Mouse (Mus musculus): Measurements from ENCODE around the gene Stxbp3. TPM values are rescaled to one million over a fixed set of nuclear protein-coding genes. Genes with fewer than 3 reads are reported as not detected.

The Stxbp3 gene
- total RNA-seq, 2 experiments from 2014 or later: 25.1 to 27.8 TPM

- no peak overlapping the region for H3K27ac ChIP-seq
These were observed 52.4 kb downstream of the Stxbp3 start for GRCm38 (mm10) chr3:108787754-108788454.

GRCm38 (mm10) chr3:108786520-108786919 lies 53.8 kb downstream of the Stxbp3 start:
- DNase-seq (ENCODE audit: low spot score in 2 of 2): no peak
- Histone ChIP-seq H3K4me3 (no peak overlapping the region), H3K27ac (no peak overlapping the region)
- no peak for TF ChIP-seq CTCF (conservative IDR thresholded peaks at IDR 0.05)

More at GRCm38 (mm10) chr3:108787754-108788454, 52.4 kb downstream of the Stxbp3 start:
- no peak for DNase-seq (ENCODE audit: low spot score in 2 of 2)
- no peak overlapping the region for H3K4me3 ChIP-seq
- TF ChIP-seq CTCF (conservative IDR thresholded peaks at IDR 0.05): no peak

GRCm38 (mm10) chr3:108782364-108782895 lies 57.9 kb downstream of the Stxbp3 start:
- DNase-seq (ENCODE audit: low spot score in 2 of 2): no peak
- Histone ChIP-seq H3K27ac (peak overlapping the region; percentile 91; the same call in 1 of the 2 replicates), H3K4me3 (no peak overlapping the region)
- TF ChIP-seq CTCF (conservative IDR thresholded peaks at IDR 0.05): no peak

GRCm38 (mm10) chr3:108781884-108782270 lies 58.4 kb downstream of the Stxbp3 start:
- TF ChIP-seq CTCF (conservative IDR thresholded peaks at IDR 0.05): no peak
- no peak overlapping the region for H3K4me3 ChIP-seq
- peak overlapping the region; percentile 91 for H3K27ac ChIP-seq
- no peak for DNase-seq (ENCODE audit: low spot score in 2 of 2)

GRCm38 (mm10) chr3:108781238-108781883 lies 59.0 kb downstream of the Stxbp3 start:
- peak; percentile 66 to 90 for DNase-seq (ENCODE audit: low spot score in 2 of 2)
- H3K27ac ChIP-seq: peak overlapping the region; percentile 91
- H3K4me3 ChIP-seq: no peak overlapping the region
- no peak for TF ChIP-seq CTCF (conservative IDR thresholded peaks at IDR 0.05)

- Histone ChIP-seq H3K4me3 (no peak overlapping the region), H3K27ac (no peak overlapping the region)
- TF ChIP-seq CTCF (conservative IDR thresholded peaks at IDR 0.05): no peak
- no peak for DNase-seq (ENCODE audit: low spot score in 2 of 2)
These were observed 61.4 kb downstream of the Stxbp3 start for GRCm38 (mm10) chr3:108778761-108779540.

- Histone ChIP-seq H3K27ac (no peak overlapping the region), H3K4me3 (no peak overlapping the region)
- peak; percentile 58 for TF ChIP-seq CTCF (conservative IDR thresholded peaks at IDR 0.05)
- DNase-seq (ENCODE audit: low spot score in 2 of 2): no peak
These were observed 67.5 kb downstream of the Stxbp3 start for GRCm38 (mm10) chr3:108772811-108773210.

- Histone ChIP-seq H3K4me3 (no peak overlapping the region), H3K27ac (peak overlapping the region; percentile 80)
These were observed 68.1 kb downstream of the Stxbp3 start for GRCm38 (mm10) chr3:108772211-108772610.

GRCm38 (mm10) chr3:108770725-108771368 lies 69.5 kb downstream of the Stxbp3 start:
- H3K27ac ChIP-seq: peak overlapping the region; percentile 2; the same call in 1 of the 2 replicates
- peak; percentile 89 for TF ChIP-seq CTCF (conservative IDR thresholded peaks at IDR 0.05)
- DNase-seq (ENCODE audit: low spot score in 2 of 2): peak; percentile 79 to 80
- H3K4me3 ChIP-seq: no peak overlapping the region

More at GRCm38 (mm10) chr3:108772211-108772610, 68.1 kb downstream of the Stxbp3 start:
- TF ChIP-seq CTCF (conservative IDR thresholded peaks at IDR 0.05): no peak
- DNase-seq (ENCODE audit: low spot score in 2 of 2): peak; percentile 48 to 54

GRCm38 (mm10) chr3:108769547-108769946 lies 70.8 kb downstream of the Stxbp3 start:
- DNase-seq (ENCODE audit: low spot score in 2 of 2): no peak
- no peak overlapping the region for H3K27ac ChIP-seq
- no peak for TF ChIP-seq CTCF (conservative IDR thresholded peaks at IDR 0.05)

GRCm38 (mm10) chr3:108767416-108767815 lies 72.9 kb downstream of the Stxbp3 start:
- DNase-seq (ENCODE audit: low spot score in 2 of 2): no peak
- Histone ChIP-seq H3K27ac (no peak overlapping the region), H3K4me3 (no peak overlapping the region)
- no peak for TF ChIP-seq CTCF (conservative IDR thresholded peaks at IDR 0.05)

More at GRCm38 (mm10) chr3:108769547-108769946, 70.8 kb downstream of the Stxbp3 start:
- H3K4me3 ChIP-seq: no peak overlapping the region

- H3K4me3 ChIP-seq: no peak overlapping the region
- DNase-seq (ENCODE audit: low spot score in 2 of 2): no peak
- no peak for TF ChIP-seq CTCF (conservative IDR thresholded peaks at IDR 0.05)
- H3K27ac ChIP-seq: no peak overlapping the region
These were observed 73.4 kb downstream of the Stxbp3 start for GRCm38 (mm10) chr3:108766943-108767342.
